32 mouse cellular contexts compared by ENCODE assay signal in genomic region chr1:189215131-189215530, GRCm38 (mm10).
DNase-seq lines count a peak whose midpoint lies in the region; ATAC-seq and TF ChIP-seq lines count a peak whose summit lies in the region.
"Had no signal": no experiment of that assay in that cellular context is flagged by ENCODE, and none has a peak within 500 bp of the region (broad histone marks: within the 10 kb centered on the region; RNA-seq: fewer than 3 reads in every experiment).

No protein-coding gene starts in this region.

- DNase-seq in heart, adult 11 months: peak; percentile 80
- DNase-seq in heart, postnatal 4 days: no peak
- no peak for DNase-seq in testis, postnatal 14 days (ENCODE audit: low spot score)
- peak; percentile 3 for DNase-seq in Patski (ENCODE audit: low read depth, low spot score)
- DNase-seq in frontal cortex, postnatal 25 days (ENCODE audit: low spot score in 2 of 2): no peak
- DNase-seq: adrenal gland, adult 2 months; adrenal gland, postnatal 36 days; B cell, adult 2 months; cerebellum, adult 8-10 months; cerebellum, postnatal 25 days; gastrocnemius, postnatal 25 days; heart, adult 2 months; heart, postnatal 36 days; kidney, adult 9 months; kidney, postnatal 10 days; left cerebral cortex, postnatal 4 days; liver, postnatal 0 days; lung, postnatal 36 days; thymus, adult 2 months; thymus, postnatal 36 days had no signal

- H3K4me1 ChIP-seq in testis, adult 2 months (ENCODE audit: control insufficient read depth, insufficient read depth, low read length): 0 out of 2 replicates have a peak, but pooled peaks cover 2% of the 10 kb centered on the region
- H3K4me1 ChIP-seq: embryonic facial prominence, embryonic 12.5 days; forebrain, embryonic 12.5 days; heart, embryonic 15.5 days; liver, embryonic 12.5 days; midbrain, embryonic 12.5 days had no signal

- H3ac ChIP-seq in myocyte (ENCODE audit: control insufficient read depth, insufficient read length): no peak overlapping the region

- peak overlapping the region; percentile 84 for H3K4me2 ChIP-seq in myocyte (ENCODE audit: low read depth)
- H3K4me2 ChIP-seq: embryonic facial prominence, embryonic 12.5 days; forebrain, embryonic 12.5 days; heart, embryonic 15.5 days; hindbrain, embryonic 13.5 days; liver, embryonic 12.5 days; midbrain, embryonic 12.5 days had no signal

- no peaks in the 10 kb centered on the region for H3K79me2 ChIP-seq in myocyte (ENCODE audit: control insufficient read depth, insufficient read depth)

- no peak for TF ChIP-seq POLR2A in testis, adult 2 months (IDR thresholded peaks at IDR 0.05; ENCODE audit: control insufficient read depth, low read depth, low read length)
- peak; percentile 21 for TF ChIP-seq POLR2A in myocyte (IDR thresholded peaks at IDR 0.05; ENCODE audit: insufficient read length, low read depth)

- CTCF ChIA-PET in Patski (lab: Charles Lee): no interaction called here

- no peak for TF ChIP-seq CTCF in testis, adult 2 months (IDR thresholded peaks at IDR 0.05; ENCODE audit: control insufficient read depth, insufficient read depth, insufficient replicate concordance, low read depth, low read length)
- TF ChIP-seq CTCF in Patski (IDR thresholded peaks at IDR 0.05): no peak

- H3K27me3 ChIP-seq in testis, adult 2 months (ENCODE audit: control insufficient read depth, insufficient read depth, low read length): no peaks in the 10 kb centered on the region
- no peaks in the 10 kb centered on the region for H3K27me3 ChIP-seq in Patski
- no peaks in the 10 kb centered on the region for H3K27me3 ChIP-seq in myocyte (ENCODE audit: control insufficient read depth, insufficient read depth, insufficient read length)
- H3K27me3 ChIP-seq: embryonic facial prominence, embryonic 12.5 days; forebrain, embryonic 12.5 days; heart, embryonic 15.5 days; hindbrain, embryonic 13.5 days; liver, embryonic 12.5 days; midbrain, embryonic 12.5 days had no signal

- no peaks in the 10 kb centered on the region for H3K36me3 ChIP-seq in testis, adult 2 months (ENCODE audit: control insufficient read depth, insufficient read depth, low read length)
- no peaks in the 10 kb centered on the region for H3K36me3 ChIP-seq in myocyte (ENCODE audit: control insufficient read depth, insufficient read depth)
- H3K36me3 ChIP-seq: embryonic facial prominence, embryonic 12.5 days; forebrain, embryonic 12.5 days; G1E; heart, embryonic 15.5 days; liver, embryonic 12.5 days; midbrain, embryonic 12.5 days had no signal

- POLR2A ChIA-PET in Patski (lab: Charles Lee): no interaction called here

- peak; percentile 71 for ATAC-seq in Patski
- no peak for ATAC-seq in granulocyte monocyte progenitor cell, adult 5-6 weeks (replicated peaks; ENCODE audit: poor library complexity, severe bottlenecking)
- ATAC-seq: intestine, postnatal 0 days; liver, embryonic 12.5 days; liver, postnatal 0 days had no signal

- H3K4me3 ChIP-seq in testis, adult 2 months (ENCODE audit: control insufficient read depth, low read depth, low read length): no peak overlapping the region
- H3K4me3 ChIP-seq in myocyte: peak overlapping the region; percentile 18
- H3K4me3 ChIP-seq: embryonic facial prominence, embryonic 12.5 days; erythroblast, embryonic 14.5 days; forebrain, embryonic 12.5 days; heart, adult 2 months; heart, embryonic 15.5 days; hindbrain, embryonic 13.5 days; liver, embryonic 12.5 days; midbrain, embryonic 12.5 days had no signal

- in situ Hi-C loops in Patski (cut with MboI; ENCODE audit: low pct_unique_long_range_greater_than_20kb): no loop called here

- H3K27ac ChIP-seq in testis, adult 2 months (ENCODE audit: control insufficient read depth, insufficient read depth, low read depth, low read length): peak overlapping the region; percentile 34; the same call in 1 of the 2 replicates
- H3K27ac ChIP-seq: embryonic facial prominence, embryonic 12.5 days; forebrain, embryonic 12.5 days; heart, adult 2 months; heart, embryonic 15.5 days; hindbrain, embryonic 13.5 days; liver, embryonic 12.5 days; midbrain, embryonic 12.5 days had no signal

TF ChIP-seq in myocyte, 11 proteins besides CTCF, POLR2A, EP300 and RAD21:
- TF ChIP-seq MYOD1 (IDR thresholded peaks at IDR 0.05; ENCODE audit: control insufficient read depth in 1 of 3, insufficient read length in 2 of 3, low read depth in 2 of 3): peak in 1 of 3 experiments; percentile 12
- no peak for TF ChIP-seq MYOG (IDR thresholded peaks at IDR 0.05; ENCODE audit: control insufficient read depth in 1 of 3, insufficient read depth in 1 of 3, insufficient read length in 2 of 3, low read depth in 2 of 3)
- no peak for TF ChIP-seq TCF12 (IDR thresholded peaks at IDR 0.05; ENCODE audit: insufficient read depth, poor library complexity, severe bottlenecking)
- no peak for TF ChIP-seq SRF (IDR thresholded peaks at IDR 0.05; ENCODE audit: control insufficient read depth, insufficient read length, low read depth)
- TF ChIP-seq CEBPB (IDR thresholded peaks at IDR 0.05; ENCODE audit: insufficient read depth, poor library complexity, severe bottlenecking): peak; percentile 55; the same call in 1 of the 2 replicates
- TF ChIP-seq USF1 (IDR thresholded peaks at IDR 0.05; ENCODE audit: low read depth): no peak
- no peak for TF ChIP-seq POLR2AphosphoS2 (IDR thresholded peaks at IDR 0.05; ENCODE audit: insufficient read length, low read depth)
- no peak for TF ChIP-seq TCF3 (IDR thresholded peaks at IDR 0.05; ENCODE audit: insufficient read length, low read depth)
- TF ChIP-seq REST (IDR thresholded peaks at IDR 0.05; ENCODE audit: insufficient read depth, insufficient read length): no peak
- TF ChIP-seq MAX (IDR thresholded peaks at IDR 0.05; ENCODE audit: low read depth): no peak
- no peak for TF ChIP-seq E2F4 (IDR thresholded peaks at IDR 0.05; ENCODE audit: insufficient read depth)

Comparison
In these comparisons a context has a peak if more than half of its experiments do, and no peak if none do; other contexts are left out.
1. DNase-seq: peak in heart, adult 11 months (single experiment) and Patski (single experiment); none in heart, postnatal 4 days (single experiment), testis, postnatal 14 days (single experiment) and frontal cortex, postnatal 25 days (0 of 2).